Mouse (Mus musculus): Measurements from ENCODE around the gene Csrnp3. TPM values are rescaled to one million over a fixed set of nuclear protein-coding genes. Genes with fewer than 3 reads are reported as not detected.

Csrnp3 gene
- total and polyA plus RNA-seq, 3 experiments = not detected

DNA sequence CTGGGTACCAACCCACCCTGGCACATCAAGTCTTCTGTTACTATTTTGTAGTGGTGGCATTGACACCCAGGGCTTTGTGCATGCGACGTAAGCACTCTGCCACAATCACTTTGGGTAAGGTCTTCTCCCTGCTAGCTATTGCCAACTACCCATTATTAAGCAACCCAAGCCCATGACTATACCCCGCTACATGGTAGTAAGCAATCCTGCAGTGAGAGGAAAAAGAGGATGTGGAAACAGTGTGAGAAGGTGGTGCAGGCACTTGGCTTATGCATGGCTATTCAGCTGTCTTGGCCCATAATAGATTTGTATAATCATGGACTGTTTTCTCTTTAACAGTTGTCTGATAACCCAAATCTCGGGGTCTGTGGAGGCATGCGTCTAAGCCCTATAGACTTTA, 11.2 kb downstream of the Csrnp3 start:
- Histone ChIP-seq H3K27me3 (ENCODE audit: control insufficient read depth in 1 of 2, insufficient read depth in 2 of 2, low read length in 2 of 2) (no peaks in the 10 kb centered on the region), H3K4me1 (ENCODE audit: control insufficient read depth in 1 of 2, insufficient read depth in 2 of 2, low read length in 2 of 2) (no peaks in the 10 kb centered on the region), H3K9me3 (replicated peaks; ENCODE audit: insufficient read depth, low read length) (no peaks in the 10 kb centered on the region), H3K36me3 (ENCODE audit: control insufficient read depth in 1 of 2, insufficient read depth in 2 of 2, low read length in 2 of 2) (no peaks in the 10 kb centered on the region), H3K9ac (ENCODE audit: control insufficient read depth, low read depth, low read length, poor library complexity, severe bottlenecking) (no peak overlapping the region), H3K27ac (ENCODE audit: control insufficient read depth, low read depth, low read length) (no peak overlapping the region), H3K4me3 (ENCODE audit: control insufficient read depth in 1 of 2, insufficient read depth in 1 of 2, low read depth in 2 of 2, low read length in 2 of 2) (no peak overlapping the region), H3K79me2 (ENCODE audit: control insufficient read depth, insufficient read depth, low read length, poor library complexity) (no peaks in the 10 kb centered on the region)
- TF ChIP-seq MAFK (IDR thresholded peaks at IDR 0.05; ENCODE audit: borderline replicate concordance, low read depth, low read length) (no peak), MYB (IDR thresholded peaks at IDR 0.05; ENCODE audit: low read depth, low read length) (no peak)
- DNase-seq (ENCODE audit: low read depth, low spot score) = no peak

DNA sequence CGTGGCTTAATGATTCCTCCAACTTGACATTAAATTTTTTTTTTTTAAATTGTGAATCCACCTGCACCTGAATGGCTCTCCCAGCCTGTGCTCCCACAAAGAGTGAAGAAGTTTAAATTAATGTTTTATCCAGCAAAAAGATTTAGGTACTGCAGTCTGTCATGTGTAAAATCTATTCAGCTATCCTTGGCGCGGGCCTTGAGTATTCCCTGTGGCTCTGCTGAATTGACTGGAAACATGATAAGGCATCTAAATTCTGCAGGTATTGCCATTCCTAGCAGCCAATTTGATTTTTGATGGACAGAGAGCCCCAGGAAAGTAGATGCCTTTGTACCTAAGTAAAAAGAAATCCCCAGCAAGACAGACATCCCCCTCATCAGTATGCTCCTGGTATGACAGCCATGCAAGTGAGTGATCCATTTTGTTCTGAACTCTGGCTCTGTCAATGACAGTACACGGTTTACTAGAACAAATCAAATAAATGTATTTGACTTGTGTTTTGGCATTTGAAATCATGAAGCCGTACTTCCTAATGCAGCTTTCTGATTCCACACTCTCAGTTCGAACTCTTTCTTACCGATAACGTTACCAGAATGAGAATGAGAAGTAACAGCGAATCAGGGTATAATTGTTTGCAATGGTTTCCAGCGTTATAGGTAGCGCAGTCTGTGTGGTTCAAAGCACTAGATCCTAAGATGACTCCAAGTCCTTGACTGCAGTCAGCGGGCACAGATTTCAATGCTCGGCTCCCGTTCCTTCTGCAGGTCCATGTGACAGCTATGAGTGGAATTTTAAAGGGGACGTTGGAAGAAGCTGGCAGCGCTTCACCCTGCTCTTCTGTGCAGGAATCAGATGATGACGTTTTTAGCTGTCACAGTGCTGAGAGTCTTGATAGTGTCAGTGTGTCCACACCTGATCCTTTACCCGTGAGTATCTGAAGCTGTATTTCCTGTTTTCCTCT, 14.5 kb downstream of the Csrnp3 start:
- Histone ChIP-seq H3K4me3 (ENCODE audit: control insufficient read depth in 1 of 2, insufficient read depth in 1 of 2, low read depth in 2 of 2, low read length in 2 of 2) (no peak overlapping the region), H3K79me2 (ENCODE audit: control insufficient read depth, insufficient read depth, low read length, poor library complexity) (no peaks in the 10 kb centered on the region), H3K9me3 (replicated peaks; ENCODE audit: insufficient read depth, low read length) (no peaks in the 10 kb centered on the region), H3K27me3 (ENCODE audit: control insufficient read depth in 1 of 2, insufficient read depth in 2 of 2, low read length in 2 of 2) (no peaks in the 10 kb centered on the region), H3K9ac (ENCODE audit: control insufficient read depth, low read depth, low read length, poor library complexity, severe bottlenecking) (no peak overlapping the region), H3K27ac (ENCODE audit: control insufficient read depth, low read depth, low read length) (no peak overlapping the region), H3K36me3 (ENCODE audit: control insufficient read depth in 1 of 2, insufficient read depth in 2 of 2, low read length in 2 of 2) (no peaks in the 10 kb centered on the region), H3K4me1 (ENCODE audit: control insufficient read depth in 1 of 2, insufficient read depth in 2 of 2, low read length in 2 of 2) (no peaks in the 10 kb centered on the region)
- TF ChIP-seq RAD21 (IDR thresholded peaks at IDR 0.05; ENCODE audit: low read depth, low read length) (no peak), UBTF (IDR thresholded peaks at IDR 0.05; ENCODE audit: borderline replicate concordance, insufficient read depth, low read depth, low read length) (no peak), CHD1 (IDR thresholded peaks at IDR 0.05; ENCODE audit: low read depth, low read length) (no peak), POLR2AphosphoS2 (IDR thresholded peaks at IDR 0.05; ENCODE audit: low read length) (no peak), MYC (IDR thresholded peaks at IDR 0.05; ENCODE audit: low read depth, low read length) (no peak), NRF1 (IDR thresholded peaks at IDR 0.05; ENCODE audit: insufficient read depth, low read depth, low read length, poor library complexity, severe bottlenecking) (no peak), E2F4 (IDR thresholded peaks at IDR 0.05; ENCODE audit: borderline replicate concordance, low read depth, low read length) (no peak), KAT2A (conservative IDR thresholded peaks at IDR 0.05; ENCODE audit: low read depth, low read length) (no peak), MAFK (IDR thresholded peaks at IDR 0.05; ENCODE audit: borderline replicate concordance, low read depth, low read length) (no peak), GATA1 (IDR thresholded peaks at IDR 0.05; ENCODE audit: low read depth, low read length) (no peak), POLR2AphosphoS5 (IDR thresholded peaks at IDR 0.05; ENCODE audit: borderline replicate concordance, low read depth, low read length) (no peak), TAL1 (IDR thresholded peaks at IDR 0.05; ENCODE audit: low read length) (no peak)
- DNase-seq (ENCODE audit: low read depth, low spot score) = no peak
